Mouse (Mus musculus) CD4-positive, CD25-positive, alpha-beta regulatory T cell, adult 2 months (primary cell): Measurements from ENCODE around the gene Gtf2h4.

Experiments
- DNase-seq: peaks from one replicate; pipeline ENCODE4 v3.0.0-alpha.2; 2012; ENCODE audit warnings: low read depth, low spot score

Gene Gtf2h4

GRCm38 (mm10) chr17:35673416-35674035, at the start of gene Gtf2h4:
TSS of gene Gtf2h4 (minus strand) at chr17:35673739.
- peak; percentile 95 for DNase-seq

GRCm38 (mm10) chr17:35721676-35722075, 48.1 kb upstream of the Gtf2h4 start:
- no peak for DNase-seq

- no peak for DNase-seq
Observed at GRCm38 (mm10) chr17:35720340-35720727, 46.8 kb upstream of the Gtf2h4 start.

- DNase-seq, result peak; percentile 52
Observed at GRCm38 (mm10) chr17:35719616-35720339, 46.2 kb upstream of the Gtf2h4 start.

GRCm38 (mm10) chr17:35717080-35717479, 43.5 kb upstream of the Gtf2h4 start:
- DNase-seq, result no peak

GRCm38 (mm10) chr17:35716114-35716513, 42.6 kb upstream of the Gtf2h4 start:
- DNase-seq, result no peak

- no peak for DNase-seq
Observed at GRCm38 (mm10) chr17:35710705-35711347, 37.3 kb upstream of the Gtf2h4 start.

- DNase-seq, result no peak
Observed at GRCm38 (mm10) chr17:35708611-35709010, 35.1 kb upstream of the Gtf2h4 start.

GRCm38 (mm10) chr17:35707929-35708328, 34.4 kb upstream of the Gtf2h4 start:
- DNase-seq, result peak; percentile 67

GRCm38 (mm10) chr17:35705836-35706235, 32.3 kb upstream of the Gtf2h4 start:
- DNase-seq, result peak; percentile 81

GRCm38 (mm10) chr17:35704621-35705464, 31.3 kb upstream of the Gtf2h4 start, which contains the start of gene Ddr1:
TSS of gene Ddr1 (minus strand) at chr17:35704621.
- peak; percentile 76 for DNase-seq

GRCm38 (mm10) chr17:35703751-35704271, 30.3 kb upstream of the Gtf2h4 start:
- DNase-seq, result peak; percentile 17

- no peak for DNase-seq
Observed at GRCm38 (mm10) chr17:35703065-35703464, 29.5 kb upstream of the Gtf2h4 start.

GRCm38 (mm10) chr17:35702605-35703004, 29.1 kb upstream of the Gtf2h4 start:
- no peak for DNase-seq

GRCm38 (mm10) chr17:35701978-35702461, 28.5 kb upstream of the Gtf2h4 start:
- peak; percentile 18 for DNase-seq

GRCm38 (mm10) chr17:35701203-35701977, 27.9 kb upstream of the Gtf2h4 start:
- peak; percentile 20 for DNase-seq

GRCm38 (mm10) chr17:35700371-35700961, 26.9 kb upstream of the Gtf2h4 start:
- peak; percentile 78 for DNase-seq

- peak; percentile 31 for DNase-seq
Observed at GRCm38 (mm10) chr17:35699919-35700318, 26.4 kb upstream of the Gtf2h4 start.

GRCm38 (mm10) chr17:35698501-35698883, 25.0 kb upstream of the Gtf2h4 start:
- DNase-seq, result no peak
